Mouse (Mus musculus): ENCODE data around the gene Rab33b. TPM values are rescaled to one million over a fixed set of nuclear protein-coding genes. Genes with fewer than 3 reads are reported as not detected.

Rab33b gene
- polyA plus RNA-seq, 1 experiment from 2014 or later = 22.3 TPM

DNA sequence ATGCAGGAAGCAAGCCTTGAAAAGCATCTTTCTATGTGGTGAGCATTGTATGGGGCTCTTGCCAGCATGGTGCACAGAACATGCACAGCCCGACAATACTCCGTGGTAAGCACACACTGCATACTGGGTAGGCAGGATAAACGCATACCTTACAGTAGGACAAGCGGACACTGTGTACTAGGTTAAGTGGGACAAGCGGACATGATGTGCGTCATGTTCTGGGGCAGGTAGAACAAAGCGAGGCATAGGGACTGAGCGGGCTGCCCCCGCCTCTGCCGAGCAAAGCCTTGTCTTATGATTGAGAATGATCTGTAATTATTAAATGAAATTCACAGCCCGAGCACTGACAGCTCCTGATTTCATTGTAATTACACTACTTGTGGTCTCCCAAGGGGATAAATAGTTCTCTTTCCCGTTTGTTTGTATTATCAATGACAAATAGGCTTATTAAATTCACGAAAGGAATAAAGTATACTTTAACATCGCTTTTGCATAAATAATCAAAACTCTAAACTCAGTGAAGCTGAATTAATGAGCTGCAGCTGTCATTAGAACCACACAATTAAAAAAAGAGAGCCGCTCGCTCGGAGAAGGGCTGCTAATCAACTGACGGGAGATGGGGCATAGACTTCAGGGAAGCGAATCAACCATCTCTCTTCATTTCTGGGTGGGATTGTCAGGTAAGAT lies 60.9 kb downstream of the Rab33b start:
- no peak overlapping the region for H3K4me3 ChIP-seq
- WGBS = 74% methylated on average over 19 of the region's 19 CpGs
- H3K9ac ChIP-seq = no peak overlapping the region
- H3K4me2 ChIP-seq (replicated peaks) = no peak overlapping the region
- H3K36me3 ChIP-seq = peaks cover 41% of the 10 kb centered on the region
- H3K9me3 ChIP-seq (replicated peaks) = no peaks in the 10 kb centered on the region
- no peaks in the 10 kb centered on the region for H3K27me3 ChIP-seq
- H3K4me1 ChIP-seq = 0 out of 2 replicates have a peak, but pooled peaks cover 6% of the 10 kb centered on the region
- peak; percentile 68 for ATAC-seq (ENCODE audit: low FRiP score)
- H3K27ac ChIP-seq = peak overlapping the region; percentile 66; the same call in 1 of the 2 replicates

Other genes starting within 250 kb of the Rab33b start
- 41.4 and 46.7 TPM in 2 replicates for gene Elf2, start 143.3 kb upstream of the Rab33b start, polyA plus RNA-seq (2016; fragmentation: Nextera tagmentation; extraction: Ambion mirVana)
- 5.0 and 5.3 TPM in 2 replicates for gene Mgarp, start 87.2 kb upstream of the Rab33b start, polyA plus RNA-seq (2016; fragmentation: Nextera tagmentation; extraction: Ambion mirVana)
- gene Ndufc1, start 74.9 kb upstream of the Rab33b start, polyA plus RNA-seq (2016; fragmentation: Nextera tagmentation; extraction: Ambion mirVana) = 692 and 752 TPM in 2 replicates
- 68.1 and 69.0 TPM in 2 replicates for gene Naa15, start 68.8 kb upstream of the Rab33b start, polyA plus RNA-seq (2016; fragmentation: Nextera tagmentation; extraction: Ambion mirVana)
- gene Setd7, start 77.0 kb downstream of the Rab33b start, polyA plus RNA-seq (2016; fragmentation: Nextera tagmentation; extraction: Ambion mirVana) = 4.5 and 5.0 TPM in 2 replicates
- 0.58 and 1.3 TPM in 2 replicates for gene Mgst2, start 176.4 kb downstream of the Rab33b start, polyA plus RNA-seq (2016; fragmentation: Nextera tagmentation; extraction: Ambion mirVana)